Mouse (Mus musculus): ENCODE measurements at regions not wholly inside any gene's neighbourhood (a gene's known extent, or its start where the extent isn't known, plus 50 kb on each side); places are given as distances from the start of the nearest gene placed in this dataset.

GRCm38 (mm10) chr9:87563244-87563643 is 167.8 kb downstream of the Tbx18 start:
- TF ChIP-seq POLR2A (IDR thresholded peaks at IDR 0.05; ENCODE audit: borderline replicate concordance, extremely low read depth, low read depth, low read length): no peak
- no peak for TF ChIP-seq CTCF (IDR thresholded peaks at IDR 0.05; ENCODE audit: insufficient read depth, low read length)
